Mouse (Mus musculus): ENCODE data around the gene Tmem52.

GRCm38 (mm10) chr4:155428442-155428841 lies 40.5 kb upstream of the Tmem52 start:
- TF ChIP-seq CTCF (conservative IDR thresholded peaks at IDR 0.05; ENCODE audit: low read length): no peak
- TF ChIP-seq POU5F1 (IDR thresholded peaks at IDR 0.05; ENCODE audit: borderline replicate concordance, low read length): no peak
- no peak for TF ChIP-seq NANOG (IDR thresholded peaks at IDR 0.05; ENCODE audit: borderline replicate concordance, low read length)

Data from E14TG2a.4 (cell line).